Mouse (Mus musculus) hindbrain, embryonic 14.5 days (tissue): ENCODE data around the gene Cacna1a. TPM values are rescaled to one million over a fixed set of nuclear protein-coding genes. Genes with fewer than 3 reads are reported as not detected.

Source experiments
- ATAC-seq: fragments of 200-750 bp; cut with Nextera tagmentation; 2 replicates; pipeline ENCODE4 v1.8.0; 2017; ENCODE audit warnings: moderate number of reproducible peaks, mild to moderate bottlenecking, moderate TSS enrichment, moderate library complexity; ENCODE audit not compliant: low FRiP score
- DNase-seq: peaks from one replicate; pipeline ENCODE4 v3.0.0-alpha.2; 2015; ENCODE audit warnings: low spot score
- H3K27ac ChIP-seq: fragments of 300-500 bp; sonication (generic); 2 replicates; pipeline ENCODE4 v1.5.1; 2014; ENCODE audit warnings: mild to moderate bottlenecking, moderate library complexity
- H3K27me3 ChIP-seq: fragments of 300-500 bp; sonication (generic); 2 replicates; pipeline ENCODE4 v1.6.1; 2014; ENCODE audit warnings: mild to moderate bottlenecking, low read length, mixed read lengths; ENCODE audit not compliant: control insufficient read depth, insufficient read depth
- H3K36me3 ChIP-seq: fragments of 300-500 bp; sonication (generic); replicated peaks from 2 replicates; pipeline ENCODE4 v1.6.1; 2014; ENCODE audit not compliant: control insufficient read depth, insufficient read depth
- H3K4me1 ChIP-seq: fragments of 300-500 bp; sonication (generic); replicated peaks from 2 replicates; pipeline ENCODE4 v1.6.1; 2014; ENCODE audit warnings: antibody characterized with exemption, low read length, mixed read lengths; ENCODE audit not compliant: control insufficient read depth, insufficient read depth
- H3K4me2 ChIP-seq: fragments of 300-500 bp; sonication (generic); replicated peaks from 2 replicates; pipeline ENCODE4 v1.6.1; 2014; ENCODE audit warnings: mild to moderate bottlenecking, moderate library complexity
- H3K4me3 ChIP-seq: fragments of 300-500 bp; sonication (generic); replicated peaks from 2 replicates; pipeline ENCODE4 v1.5.1; 2014; ENCODE audit warnings: mild to moderate bottlenecking, low read length
- H3K9ac ChIP-seq: fragments of 300-500 bp; sonication (generic); 2 replicates; pipeline ENCODE4 v1.6.1; 2014
- H3K9me3 ChIP-seq: fragments of 300-500 bp; sonication (generic); 2 replicates; pipeline ENCODE4 v1.6.1; 2016; ENCODE audit warnings: low read length; ENCODE audit not compliant: control insufficient read depth
- WGBS: fragments of 180-500 bp; shearing (Covaris S2); extraction: QIAGEN DNeasy Blood & Tissue Kit; methylation state at CpG from one replicate; pipeline ENCODE4 v1.1.7; 2014; 5-methylcytosine and 5-hydroxymethylcytosine counted together
- polyA plus RNA-seq: library from polyadenylated mRNA; unstranded; fragments of >200 nt; fragmentation: Nextera tagmentation; extraction: Ambion mirVana; gene quantifications from 2 replicates; pipeline ENCODE4 v1.2.1, GENCODE M21; 2014

The Cacna1a gene
- polyA plus RNA-seq, 1 experiment from 2014 or later: 18.5 TPM

DNA sequence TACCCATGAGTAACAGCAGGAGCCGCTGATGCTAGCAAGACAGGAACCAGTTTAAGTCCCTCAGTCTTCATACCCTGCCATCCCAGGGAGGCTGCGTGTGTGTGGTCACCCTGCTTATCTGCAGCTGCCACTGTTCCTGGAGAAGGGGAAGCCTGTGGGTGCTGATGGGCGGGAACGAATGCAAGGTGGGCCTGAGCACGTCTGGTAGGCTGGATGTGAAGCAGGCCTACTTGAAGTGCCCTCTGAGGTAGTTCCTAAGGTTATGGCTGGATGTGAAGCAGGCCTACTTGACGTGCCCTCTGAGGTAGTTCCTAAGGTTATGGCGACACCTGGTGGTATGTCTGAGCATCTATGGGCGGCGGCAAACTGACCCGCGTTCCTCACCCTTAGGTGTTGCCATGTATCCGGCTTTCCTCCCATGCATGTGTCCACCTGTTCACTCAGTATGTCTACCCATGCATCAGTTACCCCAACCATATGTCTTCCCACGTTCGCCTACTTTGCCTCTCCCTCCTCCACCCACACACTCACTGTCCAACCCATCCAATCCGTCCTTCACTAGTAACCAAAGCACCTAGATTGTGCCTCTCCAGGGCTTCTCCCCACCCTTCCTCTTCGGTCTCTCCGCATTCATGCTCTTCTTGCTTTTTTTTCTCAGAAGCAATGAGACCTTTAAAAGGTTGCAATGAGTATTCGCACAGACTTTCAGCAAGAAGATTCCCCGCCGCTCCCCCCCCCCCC lies 30.4 kb upstream of the Cacna1a start:
- 31% methylated on average over 20 of the region's 20 CpGs for WGBS
- Histone ChIP-seq H3K4me3 (no peak overlapping the region), H3K4me2 (peak overlapping the region; percentile 18; the same call in 1 of the 2 replicates), H3K9ac (no peak overlapping the region), H3K4me1 (no peaks in the 10 kb centered on the region), H3K36me3 (no peaks in the 10 kb centered on the region), H3K9me3 (no peaks in the 10 kb centered on the region), H3K27ac (no peak overlapping the region), H3K27me3 (0 out of 2 replicates have a peak, but pooled peaks cover 4% of the 10 kb centered on the region)
- ATAC-seq (peak; percentile 85), DNase-seq (peak; percentile 85)

DNA sequence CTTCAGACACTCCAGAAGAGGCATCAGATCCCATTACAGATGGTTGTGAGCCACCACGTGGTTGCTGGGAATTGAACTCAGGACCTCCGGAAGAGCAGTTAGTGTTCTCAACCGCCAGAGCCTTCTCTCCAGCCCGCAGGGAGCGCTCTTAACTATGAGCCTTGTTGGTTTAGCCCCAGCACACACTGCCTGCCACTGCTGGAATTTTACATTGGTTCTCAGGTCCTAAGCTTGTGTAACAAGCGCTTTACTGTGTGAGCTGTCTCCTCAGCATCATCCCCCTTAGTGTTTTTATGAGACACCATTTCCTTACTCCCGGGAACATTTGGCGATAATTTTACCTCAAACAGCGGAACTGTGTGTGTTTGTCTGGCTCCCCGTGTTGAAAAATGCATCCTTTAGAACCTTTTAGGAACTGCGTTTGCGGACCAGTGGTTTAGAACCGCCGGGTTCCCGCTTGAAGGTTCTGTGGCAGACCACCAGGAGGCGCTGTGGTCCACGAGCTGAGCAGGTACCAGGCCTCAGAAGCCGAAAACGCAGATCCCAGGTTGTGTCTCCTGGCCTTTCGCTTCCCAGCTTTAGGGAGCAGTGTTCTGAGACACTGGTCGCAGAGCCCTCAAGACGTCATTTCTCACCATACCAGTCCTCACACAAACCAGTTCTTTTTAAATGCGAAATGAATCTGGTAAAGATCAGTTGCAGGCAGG lies 24.7 kb upstream of the Cacna1a start:
- Histone ChIP-seq H3K27ac (no peak overlapping the region), H3K9ac (no peak overlapping the region), H3K9me3 (0 out of 2 replicates have a peak, but pooled peaks cover 2% of the 10 kb centered on the region), H3K36me3 (no peaks in the 10 kb centered on the region), H3K4me2 (no peak overlapping the region), H3K27me3 (0 out of 2 replicates have a peak, but pooled peaks cover 4% of the 10 kb centered on the region), H3K4me3 (no peak overlapping the region), H3K4me1 (no peaks in the 10 kb centered on the region; the same call in 1 of the 2 replicates)
- DNase-seq (peak; percentile 84), ATAC-seq (peak; percentile 77; the same call in 1 of the 2 replicates)
- 14% methylated on average over 23 of the region's 23 CpGs for WGBS

DNA sequence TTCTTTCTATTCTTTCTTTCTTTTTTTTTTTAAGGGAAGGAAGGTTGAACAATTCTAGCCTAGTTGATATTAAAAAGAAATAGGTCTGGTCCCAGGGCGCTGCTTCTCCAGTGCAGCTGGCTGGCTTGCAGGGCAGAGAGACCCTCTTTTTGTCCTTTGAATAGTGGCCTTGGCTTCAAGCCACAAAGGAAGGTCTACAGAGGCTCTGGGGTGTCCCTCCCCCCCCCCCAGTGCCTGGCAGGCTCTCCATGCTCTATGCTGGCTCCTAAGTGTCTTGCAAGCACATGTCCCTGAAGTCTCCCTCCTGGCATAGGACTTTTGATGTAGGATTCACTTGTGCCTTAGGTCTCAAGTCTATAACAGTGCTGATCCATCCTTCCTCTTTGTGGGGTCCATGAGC lies 23.0 kb upstream of the Cacna1a start:
- ATAC-seq (no peak), DNase-seq (no peak)
- no peak overlapping the region for H3K4me2 ChIP-seq
- no peaks in the 10 kb centered on the region; the same call in 1 of the 2 replicates for H3K4me1 ChIP-seq
- H3K9me3 ChIP-seq: 0 out of 2 replicates have a peak, but pooled peaks cover 8% of the 10 kb centered on the region
- H3K27me3 ChIP-seq: 0 out of 2 replicates have a peak, but pooled peaks cover 4% of the 10 kb centered on the region
- no peaks in the 10 kb centered on the region for H3K36me3 ChIP-seq
- no peak overlapping the region for H3K9ac ChIP-seq
- H3K27ac ChIP-seq: no peak overlapping the region
- H3K4me3 ChIP-seq: no peak overlapping the region
- 72% methylated on average over 1 of the region's 1 CpGs for WGBS

DNA sequence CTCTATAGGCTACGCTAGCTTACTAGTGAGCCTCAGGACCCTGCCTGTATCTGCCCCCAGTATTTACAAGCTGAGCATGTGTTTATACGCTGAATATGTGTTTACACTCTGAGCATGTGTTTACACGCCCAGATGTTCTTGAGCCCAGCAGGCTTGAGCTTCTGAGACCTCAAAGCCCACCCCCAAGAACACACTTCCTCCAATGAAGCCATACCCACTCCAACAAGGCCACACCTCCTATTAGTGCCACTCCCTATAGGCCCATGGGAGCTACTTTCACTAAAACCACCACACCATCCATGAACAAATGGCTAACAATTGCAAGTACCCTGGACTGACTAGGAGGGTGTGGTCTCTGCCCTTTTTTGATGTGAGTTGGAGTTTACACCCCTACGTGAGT lies 17.3 kb upstream of the Cacna1a start:
- no peaks in the 10 kb centered on the region for H3K27me3 ChIP-seq
- no peak overlapping the region for H3K4me3 ChIP-seq
- no peak overlapping the region for H3K9ac ChIP-seq
- DNase-seq: no peak
- no peaks in the 10 kb centered on the region for H3K36me3 ChIP-seq
- 84% methylated on average over 4 of the region's 4 CpGs for WGBS
- H3K4me2 ChIP-seq: no peak overlapping the region
- no peak overlapping the region for H3K27ac ChIP-seq
- H3K4me1 ChIP-seq: no peaks in the 10 kb centered on the region
- ATAC-seq: no peak
- H3K9me3 ChIP-seq: 0 out of 2 replicates have a peak, but pooled peaks cover 8% of the 10 kb centered on the region

DNA sequence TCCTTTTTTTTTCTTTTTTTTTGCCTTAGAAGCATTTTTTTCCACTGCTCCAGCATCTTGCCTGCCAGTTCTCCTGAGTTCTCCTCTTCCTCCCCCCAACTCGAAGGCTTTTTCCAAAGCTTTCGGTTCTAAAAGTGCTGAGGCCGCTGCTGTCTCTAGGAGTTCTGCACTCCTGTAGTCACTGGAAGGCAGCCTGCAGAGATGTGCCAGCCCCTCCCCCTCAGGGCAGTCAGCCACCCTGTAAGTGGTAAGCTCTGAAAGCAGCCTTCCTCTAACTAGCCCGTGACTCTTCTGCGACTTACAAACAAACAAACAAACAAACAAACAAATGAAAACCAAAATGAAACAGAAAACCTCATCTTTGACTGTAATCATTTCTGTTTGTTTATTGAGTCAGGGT lies 13.2 kb upstream of the Cacna1a start:
- 42% methylated on average over 5 of the region's 5 CpGs for WGBS
- H3K4me2 ChIP-seq: no peak overlapping the region
- DNase-seq (no peak), ATAC-seq (no peak)
- H3K27me3 ChIP-seq: no peaks in the 10 kb centered on the region
- no peaks in the 10 kb centered on the region for H3K9me3 ChIP-seq
- H3K9ac ChIP-seq: no peak overlapping the region
- no peaks in the 10 kb centered on the region for H3K36me3 ChIP-seq
- H3K4me3 ChIP-seq: no peak overlapping the region
- no peak overlapping the region for H3K27ac ChIP-seq
- H3K4me1 ChIP-seq: no peaks in the 10 kb centered on the region

DNA sequence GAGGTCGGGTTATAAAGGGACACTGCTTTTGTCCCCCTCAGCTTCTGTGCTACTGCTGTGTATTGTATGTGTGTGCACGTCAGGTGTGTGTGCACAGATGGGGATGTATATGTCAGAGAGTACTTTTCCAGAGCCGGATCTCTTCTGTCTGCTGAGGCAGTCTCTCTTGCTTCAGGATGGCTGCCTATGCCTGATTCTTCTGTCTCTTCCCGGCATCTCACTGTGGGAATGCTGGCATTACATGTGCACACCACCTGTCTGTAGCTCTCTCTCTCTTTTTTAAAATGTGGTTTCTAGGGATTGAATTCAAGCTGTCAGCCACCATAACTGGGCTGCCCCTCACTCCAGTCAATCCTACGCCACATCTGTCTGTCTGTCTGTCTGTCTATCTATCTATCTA lies 12.4 kb upstream of the Cacna1a start:
- H3K4me1 ChIP-seq: no peaks in the 10 kb centered on the region
- no peak overlapping the region for H3K4me3 ChIP-seq
- H3K36me3 ChIP-seq: no peaks in the 10 kb centered on the region
- no peak overlapping the region for H3K9ac ChIP-seq
- no peaks in the 10 kb centered on the region for H3K9me3 ChIP-seq
- no peak overlapping the region for H3K4me2 ChIP-seq
- DNase-seq (no peak), ATAC-seq (no peak)
- WGBS: 86% methylated on average over 5 of the region's 5 CpGs
- H3K27me3 ChIP-seq: no peaks in the 10 kb centered on the region
- H3K27ac ChIP-seq: no peak overlapping the region

DNA sequence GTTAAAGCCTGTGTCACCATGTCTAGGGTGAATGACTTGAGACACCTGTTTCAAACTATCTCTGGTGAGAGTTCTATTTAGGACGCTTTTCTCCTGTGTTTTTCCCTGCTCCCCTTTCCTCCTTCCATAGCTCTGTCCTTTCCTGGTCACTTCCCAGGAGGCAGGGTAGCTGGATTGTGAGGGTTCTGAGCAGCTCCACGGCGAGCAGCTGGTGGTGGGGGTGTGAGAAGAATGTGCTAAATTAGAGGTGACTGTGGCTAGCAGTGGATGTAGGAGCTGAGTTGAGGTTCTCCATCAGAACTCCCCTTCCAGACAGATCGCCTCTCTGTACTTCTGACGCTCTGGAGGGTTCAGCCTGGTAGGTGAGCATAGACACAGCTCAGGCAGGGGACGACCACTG lies 11.7 kb upstream of the Cacna1a start:
- WGBS: 84% methylated on average over 6 of the region's 6 CpGs
- H3K4me2 ChIP-seq: no peak overlapping the region
- no peak overlapping the region for H3K4me3 ChIP-seq
- no peaks in the 10 kb centered on the region for H3K36me3 ChIP-seq
- no peaks in the 10 kb centered on the region for H3K4me1 ChIP-seq
- H3K9me3 ChIP-seq: no peaks in the 10 kb centered on the region
- ATAC-seq (no peak), DNase-seq (no peak)
- H3K9ac ChIP-seq: no peak overlapping the region
- no peak overlapping the region for H3K27ac ChIP-seq
- no peaks in the 10 kb centered on the region for H3K27me3 ChIP-seq

DNA sequence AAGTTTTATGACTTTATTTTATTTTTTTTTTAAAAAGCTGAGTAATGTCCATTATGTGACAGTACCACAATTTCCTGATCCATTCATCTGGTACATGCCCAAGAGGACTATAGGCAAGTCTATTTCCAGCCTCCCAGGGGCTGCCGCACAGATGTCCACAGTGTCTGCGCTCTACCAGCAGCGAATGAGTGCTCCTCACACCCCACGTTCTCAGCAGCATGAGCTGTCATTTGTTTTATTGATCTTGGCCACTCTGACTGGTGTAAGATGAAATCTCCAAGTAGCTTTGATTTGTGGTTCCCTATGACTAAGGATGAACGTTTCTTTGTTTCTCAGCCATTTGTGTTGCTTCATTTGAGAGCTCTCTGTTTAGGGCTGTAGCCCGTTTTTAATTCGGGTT lies 6.6 kb upstream of the Cacna1a start:
- 73% methylated on average over 7 of the region's 7 CpGs for WGBS
- H3K4me3 ChIP-seq: no peak overlapping the region
- no peaks in the 10 kb centered on the region for H3K27me3 ChIP-seq
- no peak overlapping the region for H3K9ac ChIP-seq
- H3K27ac ChIP-seq: no peak overlapping the region
- H3K36me3 ChIP-seq: no peaks in the 10 kb centered on the region
- no peaks in the 10 kb centered on the region for H3K4me1 ChIP-seq
- DNase-seq (no peak), ATAC-seq (no peak)
- peaks cover 5% of the 10 kb centered on the region; the same call in 1 of the 2 replicates for H3K9me3 ChIP-seq
- H3K4me2 ChIP-seq: no peak overlapping the region

DNA sequence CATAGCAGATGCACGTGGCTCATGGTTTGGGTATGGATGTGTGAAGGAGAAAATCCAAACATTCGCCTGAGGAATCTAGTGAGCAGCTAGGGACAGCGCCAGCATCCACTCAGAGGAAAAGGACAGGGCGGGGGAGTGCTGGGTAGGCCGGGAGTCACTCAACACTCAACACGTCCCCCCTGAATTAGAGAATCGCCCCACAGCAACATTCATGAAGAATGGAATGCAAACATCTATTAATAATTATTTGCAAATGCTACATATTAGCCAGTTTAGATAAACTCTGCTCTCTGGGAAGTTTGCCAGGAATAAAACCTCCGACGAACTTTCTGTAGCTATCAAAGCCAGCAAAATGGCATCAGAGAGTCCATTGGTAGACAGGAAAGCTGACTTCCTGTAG lies 533 bp downstream of the Cacna1a start:
- Histone ChIP-seq H3K27me3 (no peaks in the 10 kb centered on the region), H3K4me1 (no peaks in the 10 kb centered on the region), H3K4me3 (no peak overlapping the region), H3K4me2 (no peak overlapping the region), H3K9ac (no peak overlapping the region), H3K27ac (no peak overlapping the region), H3K36me3 (no peaks in the 10 kb centered on the region), H3K9me3 (no peaks in the 10 kb centered on the region)
- WGBS: 76% methylated on average over 9 of the region's 9 CpGs
- ATAC-seq (no peak), DNase-seq (no peak)
